Mouse (Mus musculus) limb, embryonic 14.5 days (tissue): ENCODE results near the gene Fbxl17. TPM values are rescaled to one million over a fixed set of nuclear protein-coding genes. Genes with fewer than 3 reads are reported as not detected.

Experiments used
- ATAC-seq: fragments of 200-750 bp; cut with Nextera tagmentation; 2 replicates; pipeline ENCODE4 v1.8.0; 2017; ENCODE audit warnings: low read depth, moderate number of reproducible peaks, moderate TSS enrichment; ENCODE audit not compliant: low FRiP score
- DNase-seq: peaks from one replicate; pipeline ENCODE4 v3.0.0-alpha.2; 2015; ENCODE audit warnings: low spot score
- H3K27ac ChIP-seq: fragments of 300-500 bp; sonication (generic); replicated peaks from 2 replicates; pipeline ENCODE4 v1.5.1; 2014; ENCODE audit warnings: low read depth, mild to moderate bottlenecking, low read length, moderate library complexity, mixed read lengths
- H3K27me3 ChIP-seq: fragments of 300-500 bp; sonication (generic); 2 replicates; pipeline ENCODE4 v1.6.1; 2014; ENCODE audit warnings: low read length, mixed read lengths; ENCODE audit not compliant: control insufficient read depth, insufficient read depth
- H3K36me3 ChIP-seq: fragments of 300-500 bp; sonication (generic); 2 replicates; pipeline ENCODE4 v1.6.1; 2014; ENCODE audit warnings: mild to moderate bottlenecking, low read length, moderate library complexity, mixed read lengths; ENCODE audit not compliant: control insufficient read depth, insufficient read depth
- H3K4me1 ChIP-seq: fragments of 300-500 bp; sonication (generic); 2 replicates; pipeline ENCODE4 v1.6.1; 2014; ENCODE audit warnings: antibody characterized with exemption, low read length, mixed read lengths; ENCODE audit not compliant: control insufficient read depth, insufficient read depth
- H3K4me2 ChIP-seq: fragments of 300-500 bp; sonication (generic); replicated peaks from 2 replicates; pipeline ENCODE4 v1.6.1; 2014; ENCODE audit warnings: low read depth, mild to moderate bottlenecking, low read length, moderate library complexity; ENCODE audit not compliant: severe bottlenecking
- H3K4me3 ChIP-seq: fragments of 300-500 bp; sonication (generic); replicated peaks from 2 replicates; pipeline ENCODE4 v1.5.1; 2014; ENCODE audit warnings: low read length
- H3K9ac ChIP-seq: fragments of 300-500 bp; sonication (generic); 2 replicates; pipeline ENCODE4 v1.6.1; 2014; ENCODE audit warnings: mild to moderate bottlenecking, low read depth, low read length, moderate library complexity; ENCODE audit not compliant: severe bottlenecking
- H3K9me3 ChIP-seq: fragments of 300-500 bp; sonication (generic); 2 replicates; pipeline ENCODE4 v1.6.1; 2016; ENCODE audit warnings: low read length; ENCODE audit not compliant: control insufficient read depth
- POLR2A ChIP-seq: fragments of 200-500 bp; IDR thresholded peaks from 2 replicates; pipeline ENCODE4 v1.8.0; 2012; ENCODE audit warnings: inconsistent platforms, mild to moderate bottlenecking, moderate library complexity, borderline replicate concordance; ENCODE audit not compliant: insufficient read depth, insufficient read length; ENCODE audit errors: extremely low read depth
- WGBS: fragments of 180-500 bp; shearing (Covaris S2); extraction: QIAGEN DNeasy Blood & Tissue Kit; methylation state at CpG from one replicate; pipeline ENCODE4 v1.1.7; 2014; 5-methylcytosine and 5-hydroxymethylcytosine counted together
- polyA plus RNA-seq, 2 experiments: library from polyadenylated mRNA; depleted of rRNA in 1 of 2; stranded (reverse) in 1 of 2; unstranded in 1 of 2; fragments of >200 nt; fragmentation: Nextera tagmentation in 1 of 2; extraction: Ambion mirVana in 1 of 2; gene quantifications; 2 replicates each; pipeline versions ENCODE4 v1.2.1 to v1.2.3; 2012 to 2014

Gene Fbxl17
- polyA plus RNA-seq, 2 experiments: 12.6 to 12.9 TPM

DNA sequence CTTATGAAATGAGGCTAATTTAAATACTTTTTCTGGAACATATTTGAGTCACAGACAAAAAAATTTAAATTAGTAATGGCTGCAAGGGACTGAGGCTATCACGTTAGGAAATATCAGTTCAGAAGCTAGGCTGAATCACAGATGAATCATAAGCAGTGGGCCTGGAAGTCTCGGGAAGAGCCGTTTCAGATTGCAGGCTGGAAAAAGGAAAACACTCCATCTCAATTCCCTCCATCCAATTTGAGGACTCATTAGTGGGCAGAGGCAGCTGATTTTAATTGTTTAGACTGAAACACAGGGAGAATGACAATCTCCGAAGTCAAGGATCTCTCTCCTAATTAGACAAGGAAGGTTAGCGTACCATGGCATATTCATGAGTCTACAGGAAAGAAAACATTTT lies 337.9 kb downstream of the Fbxl17 start:
- Histone ChIP-seq H3K27me3 (no peaks in the 10 kb centered on the region), H3K27ac (no peak overlapping the region), H3K4me1 (no peaks in the 10 kb centered on the region), H3K4me2 (no peak overlapping the region), H3K9me3 (no peaks in the 10 kb centered on the region), H3K36me3 (no peaks in the 10 kb centered on the region), H3K9ac (no peak overlapping the region), H3K4me3 (no peak overlapping the region)
- no peak for ATAC-seq
- no peak for DNase-seq
- no peak for TF ChIP-seq POLR2A
- WGBS: 50% methylated on average over 5 of the region's 5 CpGs

DNA sequence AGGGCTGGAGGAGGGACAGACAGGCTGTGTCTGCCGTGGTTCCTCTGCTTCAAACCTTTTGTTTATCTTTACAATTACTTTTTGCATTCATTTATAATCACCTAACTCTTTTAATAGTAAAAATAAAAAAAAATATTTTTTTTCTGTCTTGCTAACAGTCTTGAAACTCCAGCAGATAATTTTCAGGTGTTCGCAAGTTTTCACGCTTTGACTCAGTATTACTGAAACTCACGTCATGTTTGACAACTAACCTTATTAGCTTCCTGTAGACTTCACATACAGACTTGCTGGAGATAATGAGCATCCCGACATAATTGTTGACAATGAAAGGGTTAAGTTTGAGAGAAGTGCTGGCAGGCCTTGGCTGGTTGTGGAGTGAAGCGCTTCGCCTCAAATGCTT lies 340.6 kb downstream of the Fbxl17 start:
- ATAC-seq (no peak), DNase-seq (no peak)
- no peak overlapping the region for H3K4me2 ChIP-seq
- no peaks in the 10 kb centered on the region for H3K27me3 ChIP-seq
- no peak overlapping the region for H3K4me3 ChIP-seq
- no peak overlapping the region for H3K27ac ChIP-seq
- no peak for TF ChIP-seq POLR2A
- WGBS: 57% methylated on average over 7 of the region's 7 CpGs
- H3K36me3 ChIP-seq: no peaks in the 10 kb centered on the region
- no peak overlapping the region for H3K9ac ChIP-seq
- no peaks in the 10 kb centered on the region for H3K4me1 ChIP-seq
- no peaks in the 10 kb centered on the region for H3K9me3 ChIP-seq

DNA sequence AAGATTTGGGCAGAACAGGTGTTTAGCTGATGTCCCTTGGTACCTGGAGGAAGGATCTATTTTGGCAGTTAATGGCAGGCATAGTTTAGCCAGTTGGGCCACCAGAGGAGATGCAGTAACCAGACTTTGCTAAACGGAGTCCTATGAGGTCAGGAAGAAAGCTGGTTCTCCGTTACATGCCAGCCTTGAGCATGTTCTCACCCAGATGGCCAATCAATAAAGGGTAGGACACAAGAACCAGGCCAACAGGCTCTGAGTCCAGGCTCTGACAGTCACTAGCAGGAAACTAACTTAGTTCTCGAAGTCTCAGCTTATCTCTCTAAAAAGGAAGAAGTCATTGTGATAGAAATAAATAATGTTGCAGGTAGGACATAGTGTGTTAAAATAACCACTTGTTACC lies 341.4 kb downstream of the Fbxl17 start:
- Histone ChIP-seq H3K4me3 (no peak overlapping the region), H3K4me1 (no peaks in the 10 kb centered on the region), H3K27me3 (no peaks in the 10 kb centered on the region), H3K36me3 (no peaks in the 10 kb centered on the region), H3K9ac (no peak overlapping the region), H3K27ac (no peak overlapping the region), H3K9me3 (no peaks in the 10 kb centered on the region), H3K4me2 (no peak overlapping the region)
- no peak for TF ChIP-seq POLR2A
- no peak for DNase-seq
- WGBS: 57% methylated on average over 3 of the region's 3 CpGs
- no peak for ATAC-seq

DNA sequence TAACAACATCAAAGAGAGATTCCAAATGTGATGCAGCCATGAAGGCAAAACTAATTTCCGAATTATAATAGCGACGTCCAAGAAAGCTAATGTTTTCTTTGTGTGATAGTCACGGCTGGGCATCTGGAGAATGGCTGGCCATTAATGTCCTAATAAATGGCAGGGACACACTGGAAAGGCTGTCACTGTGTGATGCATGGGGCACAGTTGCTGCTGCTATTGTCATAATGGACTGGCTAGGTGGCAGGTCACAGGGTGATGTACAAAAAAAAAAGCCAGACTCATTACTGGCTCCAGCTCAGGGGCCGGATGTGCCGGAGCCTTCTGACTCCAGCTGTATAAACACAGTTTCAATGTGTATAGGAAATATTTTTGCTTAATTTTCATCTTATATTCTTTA lies 341.9 kb downstream of the Fbxl17 start:
- H3K36me3 ChIP-seq: no peaks in the 10 kb centered on the region
- H3K9ac ChIP-seq: no peak overlapping the region
- no peak overlapping the region for H3K27ac ChIP-seq
- ATAC-seq (no peak), DNase-seq (no peak)
- H3K4me2 ChIP-seq: no peak overlapping the region
- 41% methylated on average over 6 of the region's 6 CpGs for WGBS
- H3K4me3 ChIP-seq: no peak overlapping the region
- no peaks in the 10 kb centered on the region for H3K27me3 ChIP-seq
- H3K4me1 ChIP-seq: no peaks in the 10 kb centered on the region
- H3K9me3 ChIP-seq: no peaks in the 10 kb centered on the region
- no peak for TF ChIP-seq POLR2A

DNA sequence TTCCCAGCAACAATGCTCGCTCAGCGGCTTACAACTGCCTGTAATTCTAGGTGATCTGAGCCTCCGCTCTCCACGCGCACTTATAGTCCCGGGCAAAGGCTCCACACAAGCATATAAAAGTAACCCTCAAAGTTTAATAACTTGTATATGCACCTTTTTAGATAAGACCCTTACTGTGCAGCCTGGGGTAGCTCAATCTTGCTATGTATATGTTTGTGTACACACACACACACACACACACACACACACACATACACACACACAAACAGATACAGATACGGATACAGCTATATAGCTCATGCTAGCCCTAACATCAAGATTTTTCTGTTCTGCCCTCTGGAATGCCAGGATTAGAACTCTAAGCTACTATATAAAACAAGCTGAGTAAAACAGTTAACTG lies 342.8 kb downstream of the Fbxl17 start:
- H3K4me1 ChIP-seq: no peaks in the 10 kb centered on the region

DNA sequence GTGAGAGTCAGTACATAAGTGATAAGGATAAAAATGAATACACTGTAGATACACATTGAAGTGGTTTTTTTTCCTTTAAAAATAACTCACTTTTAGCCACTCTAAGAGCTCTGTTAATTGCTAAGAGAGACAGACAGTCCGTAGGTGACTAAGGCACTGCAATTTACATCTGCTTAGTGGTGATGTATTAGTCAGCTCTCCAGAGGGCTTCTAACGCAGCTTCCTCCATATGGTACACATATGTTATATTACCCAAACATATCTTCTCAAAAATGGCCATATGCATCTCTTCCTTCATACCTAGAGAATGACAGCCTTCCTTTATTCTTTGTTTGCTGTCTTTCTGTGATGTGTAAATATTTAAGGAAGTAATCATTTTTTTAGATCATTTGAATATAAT lies 353.3 kb downstream of the Fbxl17 start:
- WGBS: 27% methylated on average over 2 of the region's 2 CpGs
- no peak for DNase-seq
- no peaks in the 10 kb centered on the region for H3K27me3 ChIP-seq

More for the DNA sequence above, 342.8 kb downstream of the Fbxl17 start:
- WGBS: 81% methylated on average over 7 of the region's 7 CpGs
- no peak overlapping the region for H3K4me2 ChIP-seq
- TF ChIP-seq POLR2A: no peak
- H3K27me3 ChIP-seq: no peaks in the 10 kb centered on the region
- H3K27ac ChIP-seq: no peak overlapping the region
- H3K9ac ChIP-seq: no peak overlapping the region
- ATAC-seq: no peak
- no peak for DNase-seq
- no peaks in the 10 kb centered on the region for H3K9me3 ChIP-seq
- no peak overlapping the region for H3K4me3 ChIP-seq
- no peaks in the 10 kb centered on the region for H3K36me3 ChIP-seq

More for the DNA sequence above, 353.3 kb downstream of the Fbxl17 start:
- Histone ChIP-seq H3K27ac (no peak overlapping the region), H3K4me3 (no peak overlapping the region), H3K9me3 (no peaks in the 10 kb centered on the region), H3K4me1 (no peaks in the 10 kb centered on the region), H3K36me3 (no peaks in the 10 kb centered on the region), H3K9ac (no peak overlapping the region), H3K4me2 (no peak overlapping the region)
- ATAC-seq: no peak
- no peak for TF ChIP-seq POLR2A
